Comparison of ENCODE assay signal across 11 mouse cellular contexts in genomic region chr8:85408053-85408505, GRCm38 (mm10). TPM values are rescaled to one million over a fixed set of nuclear protein-coding genes. Genes with fewer than 3 reads are reported as not detected.
DNase-seq lines count a peak whose midpoint lies in the region; ATAC-seq and TF ChIP-seq lines count a peak whose summit lies in the region.
"Had no signal": no experiment of that assay in that cellular context is flagged by ENCODE, and none has a peak within 500 bp of the region (broad histone marks: within the 10 kb centered on the region; RNA-seq: fewer than 3 reads in every experiment).

No protein-coding gene starts in this region.

- 0 out of 2 replicates have a peak, but pooled peaks cover 2% of the 10 kb centered on the region for H3K4me1 ChIP-seq in kidney, adult 2 months (ENCODE audit: control insufficient read depth, insufficient read depth, low read length)
- H3K4me1 ChIP-seq in kidney, embryonic 15.5 days: 0 out of 2 replicates have a peak, but pooled peaks cover 2% of the 10 kb centered on the region
- no peaks in the 10 kb centered on the region for H3K4me1 ChIP-seq in liver, embryonic 14.5 days (replicated peaks; ENCODE audit: control insufficient read depth in 2 of 2, insufficient read depth in 2 of 2, low read length in 1 of 2)
- no peaks in the 10 kb centered on the region for H3K4me1 ChIP-seq in neural tube, embryonic 15.5 days
- H3K4me1 ChIP-seq: embryonic facial prominence, embryonic 12.5 days; limb, embryonic 12.5 days; stomach, embryonic 15.5 days had no signal

- peak; percentile 57 for DNase-seq in kidney, adult 2 months
- peak; percentile 19 to 33 for DNase-seq in CD8-positive naive resting alpha-beta T cell, adult 2 months (ENCODE audit: low read depth in 2 of 2, low spot score in 2 of 2)
- peak; percentile 83 for DNase-seq in adipocyte (ENCODE audit: low spot score)
- peak; percentile 56 to 73 for DNase-seq in heart, postnatal 10 days
- DNase-seq in liver, embryonic 14.5 days (ENCODE audit: low read depth in 3 of 3, low spot score in 3 of 3): no peak
- DNase-seq in spleen, postnatal 36 days (ENCODE audit: low spot score in 2 of 2): peak; percentile 50 to 60

- WGBS in kidney, adult 2 months: 56% methylated on average over 7 of the region's 7 CpGs
- 67% methylated on average over 7 of the region's 7 CpGs for WGBS in kidney, embryonic 15.5 days
- 46% methylated on average over 7 of the region's 7 CpGs for WGBS in liver, embryonic 14.5 days (ENCODE audit: insufficient replicate concordance)
- WGBS in neural tube, embryonic 15.5 days: 57% methylated on average over 7 of the region's 7 CpGs

- no peaks in the 10 kb centered on the region; the same call in 1 of the 2 replicates for H3K36me3 ChIP-seq in kidney, adult 2 months (ENCODE audit: control insufficient read depth, insufficient read depth, low read length)
- H3K36me3 ChIP-seq in kidney, embryonic 15.5 days: peaks cover 20% of the 10 kb centered on the region
- no peaks in the 10 kb centered on the region; the same call in none of the 2 replicates for H3K36me3 ChIP-seq in liver, embryonic 14.5 days (replicated peaks; ENCODE audit: control insufficient read depth, insufficient read depth, low read depth)
- H3K36me3 ChIP-seq in neural tube, embryonic 15.5 days: 0 out of 2 replicates have a peak, but pooled peaks cover 3% of the 10 kb centered on the region
- H3K36me3 ChIP-seq: stomach, embryonic 15.5 days had no signal

- H3K27me3 ChIP-seq in kidney, adult 2 months (replicated peaks; ENCODE audit: control insufficient read depth, insufficient read depth, low read length): no peaks in the 10 kb centered on the region
- H3K27me3 ChIP-seq in kidney, embryonic 15.5 days: no peaks in the 10 kb centered on the region
- H3K27me3 ChIP-seq in liver, embryonic 14.5 days (ENCODE audit: control insufficient read depth, insufficient read depth, low read length): no peaks in the 10 kb centered on the region
- H3K27me3 ChIP-seq in neural tube, embryonic 15.5 days (replicated peaks): no peaks in the 10 kb centered on the region
- H3K27me3 ChIP-seq: embryonic facial prominence, embryonic 12.5 days; limb, embryonic 12.5 days; stomach, embryonic 15.5 days had no signal

- no peak overlapping the region for H3K27ac ChIP-seq in kidney, adult 2 months (ENCODE audit: insufficient read depth, low read depth, low read length)
- no peak overlapping the region for H3K27ac ChIP-seq in kidney, embryonic 15.5 days
- H3K27ac ChIP-seq in liver, embryonic 14.5 days: no peak overlapping the region
- H3K27ac ChIP-seq in neural tube, embryonic 15.5 days (replicated peaks): no peak overlapping the region
- H3K27ac ChIP-seq: embryonic facial prominence, embryonic 12.5 days; limb, embryonic 12.5 days; stomach, embryonic 15.5 days had no signal

- no peak overlapping the region for H3K4me3 ChIP-seq in kidney, adult 2 months (ENCODE audit: insufficient read depth, low read depth, low read length)
- H3K4me3 ChIP-seq in kidney, embryonic 15.5 days (replicated peaks): no peak overlapping the region
- H3K4me3 ChIP-seq in liver, embryonic 14.5 days (ENCODE audit: insufficient read depth in 1 of 2, low read depth in 2 of 2, low read length in 2 of 2): no peak overlapping the region
- H3K4me3 ChIP-seq in neural tube, embryonic 15.5 days (replicated peaks): no peak overlapping the region
- H3K4me3 ChIP-seq: embryonic facial prominence, embryonic 12.5 days; limb, embryonic 12.5 days; stomach, embryonic 15.5 days had no signal

- TF ChIP-seq POLR2A in kidney, adult 2 months (IDR thresholded peaks at IDR 0.05; ENCODE audit: low read depth, low read length): no peak

- H3K9me3 ChIP-seq in kidney, embryonic 15.5 days (replicated peaks): no peaks in the 10 kb centered on the region
- H3K9me3 ChIP-seq in liver, embryonic 14.5 days (ENCODE audit: control insufficient read depth, low read length): no peaks in the 10 kb centered on the region
- no peaks in the 10 kb centered on the region for H3K9me3 ChIP-seq in neural tube, embryonic 15.5 days (replicated peaks)
- H3K9me3 ChIP-seq: embryonic facial prominence, embryonic 12.5 days; limb, embryonic 12.5 days; stomach, embryonic 15.5 days had no signal

- no peak overlapping the region for H3K9ac ChIP-seq in kidney, embryonic 15.5 days
- no peak overlapping the region for H3K9ac ChIP-seq in liver, embryonic 14.5 days (replicated peaks)
- H3K9ac ChIP-seq in neural tube, embryonic 15.5 days (replicated peaks): no peak overlapping the region
- H3K9ac ChIP-seq: embryonic facial prominence, embryonic 12.5 days; limb, embryonic 12.5 days; stomach, embryonic 15.5 days had no signal

- intact Hi-C loops in heart, postnatal 10 days (cut with DNase I): loop anchor here (5.0 kb wide), 1 partner anchor 326 kb away; the partner anchor contains the start of genes Man2b1, Wdr83 and Wdr83os

- ATAC-seq in kidney, embryonic 15.5 days (replicated peaks; ENCODE audit: low FRiP score): no peak
- ATAC-seq in liver, embryonic 14.5 days (ENCODE audit: insufficient read depth): no peak; the same call in 1 of the 2 replicates
- no peak for ATAC-seq in neural tube, embryonic 15.5 days (ENCODE audit: low FRiP score)

- TF ChIP-seq EP300 in liver, embryonic 14.5 days (IDR thresholded peaks at IDR 0.05; ENCODE audit: low read depth): no peak

- 0 out of 2 replicates have a peak, but pooled peaks have one; percentile 10 for TF ChIP-seq CTCF in kidney, adult 2 months (conservative IDR thresholded peaks at IDR 0.05; ENCODE audit: insufficient read depth, insufficient read length, low read depth, low read length)
- peak; percentile 60 for TF ChIP-seq CTCF in liver, embryonic 14.5 days (IDR thresholded peaks at IDR 0.05; ENCODE audit: low read depth)

- no peak overlapping the region for H3K4me2 ChIP-seq in kidney, embryonic 15.5 days
- H3K4me2 ChIP-seq in liver, embryonic 14.5 days (ENCODE audit: low read depth): no peak overlapping the region
- no peak overlapping the region for H3K4me2 ChIP-seq in neural tube, embryonic 15.5 days
- H3K4me2 ChIP-seq: embryonic facial prominence, embryonic 12.5 days; limb, embryonic 12.5 days; stomach, embryonic 15.5 days had no signal

RNA-seq across cellular contexts. Expression of gene Mylk3, which starts 21.9 kb away (rescaled TPM):
- 0.62 and 0.77 TPM in 2 replicates for polyA plus RNA-seq in kidney, adult 2 months (2012; rRNA removed)
- 1.7 and 2.4 TPM in 2 replicates for polyA plus RNA-seq in kidney, embryonic 15.5 days (2015; fragmentation: Nextera tagmentation; extraction: Ambion mirVana)
- total RNA-seq in heart, postnatal 10 days (2021): 100 to 1,000 TPM; 274 to 314 TPM
- 33.0 and 42.1 TPM in 2 replicates for polyA plus RNA-seq in liver, embryonic 14.5 days (2012; rRNA removed)
- 48.7 and 53.1 TPM in 2 replicates for polyA plus RNA-seq in liver, embryonic 14.5 days (2014; fragmentation: Nextera tagmentation; extraction: Ambion mirVana)
- polyA plus RNA-seq in neural tube, embryonic 15.5 days (2015; fragmentation: Nextera tagmentation; extraction: Ambion mirVana): 0.56 and 0.90 TPM in 2 replicates

RNA-seq across cellular contexts. Expression of gene 4921524J17Rik, which starts 24.6 kb away (rescaled TPM):
- 4.2 and 6.9 TPM in 2 replicates for polyA plus RNA-seq in kidney, adult 2 months (2012; rRNA removed)
- 42.8 and 46.2 TPM in 2 replicates for polyA plus RNA-seq in kidney, embryonic 15.5 days (2015; fragmentation: Nextera tagmentation; extraction: Ambion mirVana)
- total RNA-seq in heart, postnatal 10 days (2021): 10 to 100 TPM; 17.9 to 21.6 TPM
- polyA plus RNA-seq in liver, embryonic 14.5 days (2012; rRNA removed): 5.4 and 7.0 TPM in 2 replicates
- 15.4 and 17.1 TPM in 2 replicates for polyA plus RNA-seq in liver, embryonic 14.5 days (2014; fragmentation: Nextera tagmentation; extraction: Ambion mirVana)
- 37.4 and 37.6 TPM in 2 replicates for polyA plus RNA-seq in neural tube, embryonic 15.5 days (2015; fragmentation: Nextera tagmentation; extraction: Ambion mirVana)

Comparison
In these comparisons a context has a peak if more than half of its experiments do, and no peak if none do; other contexts are left out.
1. DNase-seq: peak in kidney, adult 2 months (single experiment), CD8-positive naive resting alpha-beta T cell, adult 2 months (2 of 2), adipocyte (single experiment), heart, postnatal 10 days (2 of 2) and spleen, postnatal 36 days (2 of 2); none in liver, embryonic 14.5 days (0 of 3).
2. RNA of gene Mylk3, which starts 21.9 kb away (polyA plus RNA-seq): 33.0 to 53.1 TPM in liver, embryonic 14.5 days; 1.7 to 2.4 TPM in kidney, embryonic 15.5 days, 0.56 to 0.90 TPM in neural tube, embryonic 15.5 days and 0.62 to 0.77 TPM in kidney, adult 2 months; every median in the first group is over 10 times any median in the second.